In genomic region chr3:79178070-79178469, GRCm38 (mm10) we compare ENCODE assay signal across 9 mouse cellular contexts.
DNase-seq lines count a peak whose midpoint lies in the region; ATAC-seq lines count a peak whose summit lies in the region.
"Had no signal": no experiment of that assay in that cellular context is flagged by ENCODE, and none has a peak within 500 bp of the region (broad histone marks: within the 10 kb centered on the region; RNA-seq: fewer than 3 reads in every experiment).

No protein-coding gene starts in this region.

- H3K9ac ChIP-seq in midbrain, embryonic 15.5 days = no peak overlapping the region
- no peak overlapping the region for H3K9ac ChIP-seq in midbrain, embryonic 13.5 days (replicated peaks)
- H3K9ac ChIP-seq: neural tube, embryonic 12.5 days had no signal

- ATAC-seq in midbrain, embryonic 15.5 days (replicated peaks) = no peak
- ATAC-seq in midbrain, embryonic 13.5 days = no peak

- H3K4me3 ChIP-seq in midbrain, embryonic 15.5 days = no peak overlapping the region
- no peak overlapping the region for H3K4me3 ChIP-seq in midbrain, embryonic 13.5 days (replicated peaks)
- H3K4me3 ChIP-seq: neural tube, embryonic 12.5 days had no signal

- intact Hi-C loops in gastrocnemius, postnatal 14 days (cut with DNase I; ENCODE audit: low total_unique reads) = loop anchor here (10.0 kb wide), 1 partner anchor 73 kb away; no protein-coding TSS in a partner anchor
- intact Hi-C loops in gastrocnemius, postnatal 36 days (cut with DNase I) = no loop called here
- intact Hi-C loops in left cerebral cortex, postnatal 14 days (cut with DNase I) = no loop called here

- DNase-seq in gastrocnemius, postnatal 14 days = peak; percentile 23
- no peak for DNase-seq in gastrocnemius, postnatal 36 days
- DNase-seq in lung, postnatal 14 days = peak; percentile 36
- DNase-seq in thymus, postnatal 25 days = peak; percentile 61
- DNase-seq in adrenal gland, postnatal 36 days = no peak
- no peak for DNase-seq in left cerebral cortex, postnatal 14 days (ENCODE audit: low spot score in 2 of 2)

- peaks cover 28% of the 10 kb centered on the region for H3K4me1 ChIP-seq in midbrain, embryonic 15.5 days
- H3K4me1 ChIP-seq in midbrain, embryonic 13.5 days (replicated peaks) = peaks cover 37% of the 10 kb centered on the region

- H3K36me3 ChIP-seq in midbrain, embryonic 15.5 days (replicated peaks) = no peaks in the 10 kb centered on the region
- no peaks in the 10 kb centered on the region for H3K36me3 ChIP-seq in midbrain, embryonic 13.5 days
- H3K36me3 ChIP-seq: neural tube, embryonic 12.5 days had no signal

- H3K4me2 ChIP-seq in midbrain, embryonic 15.5 days = no peak overlapping the region
- H3K4me2 ChIP-seq in midbrain, embryonic 13.5 days (replicated peaks) = no peak overlapping the region
- H3K4me2 ChIP-seq: neural tube, embryonic 12.5 days had no signal

- 0 out of 2 replicates have a peak overlapping the region, but pooled peaks have one; percentile 27 for H3K27ac ChIP-seq in midbrain, embryonic 15.5 days
- no peak overlapping the region for H3K27ac ChIP-seq in midbrain, embryonic 13.5 days
- H3K27ac ChIP-seq: neural tube, embryonic 12.5 days had no signal

- H3K9me3 ChIP-seq in midbrain, embryonic 15.5 days = no peaks in the 10 kb centered on the region
- no peaks in the 10 kb centered on the region for H3K9me3 ChIP-seq in midbrain, embryonic 13.5 days
- H3K9me3 ChIP-seq: neural tube, embryonic 12.5 days had no signal

- no peaks in the 10 kb centered on the region for H3K27me3 ChIP-seq in midbrain, embryonic 15.5 days (replicated peaks)
- no peaks in the 10 kb centered on the region for H3K27me3 ChIP-seq in midbrain, embryonic 13.5 days
- H3K27me3 ChIP-seq: neural tube, embryonic 12.5 days had no signal

- 65% methylated on average over 6 of the region's 6 CpGs for whole genome bisulfite sequencing in midbrain, embryonic 15.5 days
- WGBS in midbrain, embryonic 13.5 days = 72% methylated on average over 6 of the region's 6 CpGs

Comparison
In these comparisons a context has a peak if more than half of its experiments do, and no peak if none do; other contexts are left out.
1. DNase-seq: peak in gastrocnemius, postnatal 14 days (single experiment), lung, postnatal 14 days (single experiment) and thymus, postnatal 25 days (single experiment); none in gastrocnemius, postnatal 36 days (0 of 2), adrenal gland, postnatal 36 days (0 of 2) and left cerebral cortex, postnatal 14 days (0 of 2).